Mouse (Mus musculus) kidney, adult 18-20 months (tissue): Measurements from ENCODE around the gene Pou3f3.

Experiments used
- DNase-seq: peaks from one replicate; pipeline ENCODE4 v3.0.0; 2021

The Pou3f3 gene

GRCm38 (mm10) chr1:42710995-42711394 is 15.4 kb downstream of the Pou3f3 start:
- no peak for DNase-seq

- peak; percentile 60 for DNase-seq
These were observed 16.1 kb downstream of the Pou3f3 start for GRCm38 (mm10) chr1:42711456-42712310.

- DNase-seq: no peak
These were observed 16.7 kb downstream of the Pou3f3 start for GRCm38 (mm10) chr1:42712311-42712690.

- DNase-seq: peak; percentile 74
These were observed 17.8 kb downstream of the Pou3f3 start for GRCm38 (mm10) chr1:42713104-42713932.

- DNase-seq: peak; percentile 77
These were observed 18.7 kb downstream of the Pou3f3 start for GRCm38 (mm10) chr1:42714016-42714931.

- DNase-seq: no peak
These were observed 23.0 kb downstream of the Pou3f3 start for GRCm38 (mm10) chr1:42718549-42718948.

GRCm38 (mm10) chr1:42721353-42721752 is 25.8 kb downstream of the Pou3f3 start:
- no peak for DNase-seq

- DNase-seq: no peak
These were observed 28.3 kb downstream of the Pou3f3 start for GRCm38 (mm10) chr1:42723769-42724300.

GRCm38 (mm10) chr1:42724881-42725280 is 29.3 kb downstream of the Pou3f3 start:
- no peak for DNase-seq

- DNase-seq: no peak
These were observed 31.6 kb downstream of the Pou3f3 start for GRCm38 (mm10) chr1:42727161-42727560.

GRCm38 (mm10) chr1:42727676-42728075 is 32.1 kb downstream of the Pou3f3 start:
- no peak for DNase-seq

- peak; percentile 76 for DNase-seq
These were observed 46.0 kb downstream of the Pou3f3 start for GRCm38 (mm10) chr1:42741383-42742241.

GRCm38 (mm10) chr1:42742242-42742560 is 46.6 kb downstream of the Pou3f3 start:
- peak; percentile 27 for DNase-seq

- DNase-seq: no peak
These were observed 49.5 kb downstream of the Pou3f3 start for GRCm38 (mm10) chr1:42745047-42745446.

- no peak for DNase-seq
These were observed 54.1 kb downstream of the Pou3f3 start for GRCm38 (mm10) chr1:42749536-42750292.
